Mouse (Mus musculus) olfactory bulb, adult 2 months (tissue): ENCODE data around the gene Gabrr2.

Source experiments
- CTCF ChIP-seq: fragments of 200-500 bp; IDR thresholded peaks from 2 replicates; pipeline ENCODE4 v1.5.1; 2012; ENCODE audit warnings: low read depth, mild to moderate bottlenecking, low read length, moderate library complexity; ENCODE audit not compliant: insufficient read depth
- POLR2A ChIP-seq: fragments of 200-500 bp; IDR thresholded peaks from 2 replicates; pipeline ENCODE4 v1.6.1; 2012; ENCODE audit warnings: mild to moderate bottlenecking, low read depth, low read length, moderate library complexity; ENCODE audit not compliant: insufficient read depth

GRCm38 (mm10) chr4:33049601-33050000 lies 13.2 kb upstream of the Gabrr2 start:
- TF ChIP-seq CTCF (no peak), POLR2A (no peak)
